Mouse (Mus musculus): Measurements from ENCODE around the gene Zfp94. TPM values are rescaled to one million over a fixed set of nuclear protein-coding genes. Genes with fewer than 3 reads are reported as not detected.
A peak's percentile ranks its signal among the peaks of the same experiment; 100 is the strongest.

Zfp94 gene
- polyA plus RNA-seq (2016; fragmentation: Nextera tagmentation; extraction: Ambion mirVana), result 13.7 and 15.5 TPM in 2 replicates

DNA sequence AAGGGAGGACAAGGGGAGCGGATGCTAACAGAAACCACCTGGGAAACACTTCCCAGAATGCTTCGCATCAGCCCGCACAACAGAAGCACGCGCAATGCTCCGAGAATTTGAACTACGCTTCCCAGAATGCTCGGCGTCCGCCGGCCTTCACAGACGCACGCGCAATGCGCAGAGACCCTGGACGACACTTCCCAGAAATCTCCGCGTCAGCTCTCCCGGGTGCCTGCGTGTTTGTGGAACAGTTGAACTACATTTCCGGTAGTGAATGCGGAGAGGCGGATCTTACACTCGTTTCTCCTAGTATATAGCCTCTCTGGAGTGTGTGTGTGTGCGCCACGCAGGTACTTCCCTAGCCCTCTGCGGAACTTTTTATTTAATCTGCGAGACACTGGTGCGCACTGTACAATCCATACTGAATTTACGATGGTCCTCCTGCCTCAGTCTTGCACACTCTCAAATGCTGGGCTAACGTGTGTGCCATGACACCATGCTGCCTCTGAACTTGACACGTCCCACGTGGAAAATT, at the start of gene Zfp94:
Zfp94 (minus strand) TSS at position 100 of the 526 bp plus-strand sequence.
- DNase-seq (ENCODE audit: low spot score), result peak; percentile 92
- WGBS, result 1% methylated on average over 33 of the region's 33 CpGs

DNA sequence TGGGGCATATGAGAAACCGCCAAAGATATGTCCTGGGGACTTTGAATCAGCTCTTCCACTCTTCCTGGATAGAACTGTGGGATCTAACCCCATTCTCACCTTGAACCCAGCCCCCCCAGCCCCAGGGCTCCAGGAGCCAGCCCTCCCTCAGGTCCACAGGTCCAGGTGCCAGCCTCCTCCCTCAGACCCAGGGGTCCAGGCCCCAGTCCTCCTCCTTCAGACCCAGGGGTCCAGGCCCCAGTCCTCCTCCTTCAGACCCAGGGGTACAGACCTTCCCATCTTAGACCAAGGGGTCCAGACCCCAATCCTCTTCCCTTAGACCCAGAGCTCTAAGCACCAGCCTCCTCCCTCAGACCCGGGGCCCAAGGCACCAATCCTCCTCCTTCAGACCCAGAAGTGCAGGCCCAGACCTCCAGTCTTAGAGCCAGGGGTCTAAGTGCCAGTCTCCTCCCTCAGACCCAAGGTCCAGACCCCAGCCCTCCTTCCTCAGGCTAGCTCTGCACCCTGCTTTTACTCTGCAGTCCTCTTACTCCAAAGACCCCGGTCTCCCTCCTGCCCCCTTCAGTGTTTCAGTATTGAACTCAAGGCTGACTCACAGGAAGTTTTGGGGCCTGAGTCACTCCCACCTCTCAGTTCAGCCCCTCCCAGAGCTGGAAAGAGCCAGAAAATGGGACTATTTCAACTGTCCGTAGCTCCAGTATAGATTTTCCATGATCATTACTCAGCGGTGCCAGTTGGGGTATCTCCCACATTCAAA, 49.0 kb upstream of the Zfp94 start:
- WGBS, result 84% methylated on average over 5 of the region's 5 CpGs
- H3K4me3 ChIP-seq, result no peak overlapping the region
- no peaks in the 10 kb centered on the region for H3K36me3 ChIP-seq
- DNase-seq (ENCODE audit: low spot score), result no peak
- H3K27ac ChIP-seq (replicated peaks), result peak overlapping the region; percentile 46; the same call in 1 of the 2 replicates
- H3K9me3 ChIP-seq (replicated peaks), result 0 out of 2 replicates have a peak, but pooled peaks cover 7% of the 10 kb centered on the region
- no peaks in the 10 kb centered on the region for H3K27me3 ChIP-seq (ENCODE audit: low read depth, poor library complexity, severe bottlenecking)
- H3K4me1 ChIP-seq, result no peaks in the 10 kb centered on the region; the same call in 1 of the 2 replicates

More for the DNA sequence above, at the start of gene Zfp94:
- H3K27me3 ChIP-seq (ENCODE audit: low read depth, poor library complexity, severe bottlenecking), result no peaks in the 10 kb centered on the region
- H3K9me3 ChIP-seq (replicated peaks), result no peaks in the 10 kb centered on the region
- peaks cover 11% of the 10 kb centered on the region for H3K36me3 ChIP-seq
- peak within 1 kb of the TSS; percentile 85 for H3K27ac ChIP-seq (replicated peaks)
- H3K4me3 ChIP-seq, result peak within 1 kb of the TSS; percentile 66
- peaks cover 13% of the 10 kb centered on the region for H3K4me1 ChIP-seq

DNA sequence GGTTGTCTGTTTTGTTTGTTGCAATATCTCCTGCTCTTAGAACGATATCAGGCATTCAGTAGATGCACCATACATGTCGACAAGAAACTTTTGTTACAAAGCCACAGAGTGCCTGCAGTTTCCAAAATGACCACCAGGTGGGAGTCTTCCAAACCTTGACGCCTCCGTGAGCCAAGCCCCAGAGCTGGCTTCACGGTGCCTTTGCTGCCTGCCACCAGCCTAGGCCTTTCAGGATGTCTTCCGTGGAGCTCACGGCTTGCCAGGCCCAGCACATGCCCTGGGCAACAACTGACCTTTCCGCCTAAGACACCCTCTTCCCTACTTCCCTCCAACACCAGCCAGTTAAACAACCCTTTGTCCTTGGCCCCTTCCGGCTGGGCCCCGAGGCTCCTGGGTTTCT, 48.4 kb upstream of the Zfp94 start:
- Histone ChIP-seq H3K36me3 (no peaks in the 10 kb centered on the region), H3K4me1 (no peaks in the 10 kb centered on the region; the same call in 1 of the 2 replicates), H3K27ac (replicated peaks) (peak overlapping the region; percentile 46; the same call in 1 of the 2 replicates), H3K27me3 (ENCODE audit: low read depth, poor library complexity, severe bottlenecking) (no peaks in the 10 kb centered on the region), H3K4me3 (no peak overlapping the region), H3K9me3 (replicated peaks) (0 out of 2 replicates have a peak, but pooled peaks cover 7% of the 10 kb centered on the region)
- 24% methylated on average over 10 of the region's 10 CpGs for WGBS
- peak; percentile 83 for DNase-seq (ENCODE audit: low spot score)

DNA sequence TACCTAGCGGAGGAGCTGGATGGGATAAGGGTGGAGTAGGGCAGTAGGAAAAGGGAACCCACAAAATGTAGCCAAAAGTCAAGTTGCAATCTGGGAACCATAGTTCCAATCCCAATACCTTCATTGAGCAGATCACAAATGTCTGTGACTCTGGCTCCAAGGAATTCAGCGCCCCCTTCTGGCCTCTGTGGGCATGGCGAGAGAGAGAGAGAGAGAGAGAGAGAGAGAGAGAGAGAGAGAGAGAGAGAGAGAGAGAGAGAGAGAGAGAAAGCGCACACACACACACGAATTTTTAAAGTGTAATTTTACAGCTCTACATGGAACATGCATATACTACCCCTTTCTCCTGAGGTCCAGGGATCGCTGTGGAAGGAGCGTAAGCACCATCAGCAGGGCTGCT, 46.8 kb upstream of the Zfp94 start:
- Histone ChIP-seq H3K4me1 (no peaks in the 10 kb centered on the region; the same call in 1 of the 2 replicates), H3K4me3 (no peak overlapping the region), H3K36me3 (no peaks in the 10 kb centered on the region), H3K9me3 (replicated peaks) (peaks cover 7% of the 10 kb centered on the region; the same call in 1 of the 2 replicates), H3K27me3 (ENCODE audit: low read depth, poor library complexity, severe bottlenecking) (no peaks in the 10 kb centered on the region), H3K27ac (replicated peaks) (no peak overlapping the region)
- 23% methylated on average over 7 of the region's 7 CpGs for WGBS
- DNase-seq (ENCODE audit: low spot score), result peak; percentile 36

DNA sequence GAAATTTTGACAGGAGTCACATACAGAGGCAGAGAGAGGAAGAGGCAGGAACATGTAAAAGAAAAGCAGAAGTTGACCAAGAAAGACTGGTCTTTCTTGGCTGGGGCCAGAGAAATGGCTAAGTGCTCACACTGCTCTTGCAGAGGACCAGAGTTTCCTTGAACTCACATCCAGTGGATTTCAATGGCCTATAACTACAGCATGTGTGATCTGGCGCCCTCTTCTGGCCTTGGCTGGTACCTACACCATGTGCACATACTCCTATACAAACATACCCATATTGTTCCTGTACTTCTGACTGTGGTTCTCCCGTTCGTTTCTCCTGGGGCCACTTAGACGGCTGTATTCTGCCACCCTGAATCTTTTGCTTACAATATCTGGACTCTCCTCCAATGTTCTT, 44.5 kb upstream of the Zfp94 start:
- H3K27me3 ChIP-seq (ENCODE audit: low read depth, poor library complexity, severe bottlenecking), result no peaks in the 10 kb centered on the region
- WGBS, result 66% methylated on average over 4 of the region's 4 CpGs

DNA sequence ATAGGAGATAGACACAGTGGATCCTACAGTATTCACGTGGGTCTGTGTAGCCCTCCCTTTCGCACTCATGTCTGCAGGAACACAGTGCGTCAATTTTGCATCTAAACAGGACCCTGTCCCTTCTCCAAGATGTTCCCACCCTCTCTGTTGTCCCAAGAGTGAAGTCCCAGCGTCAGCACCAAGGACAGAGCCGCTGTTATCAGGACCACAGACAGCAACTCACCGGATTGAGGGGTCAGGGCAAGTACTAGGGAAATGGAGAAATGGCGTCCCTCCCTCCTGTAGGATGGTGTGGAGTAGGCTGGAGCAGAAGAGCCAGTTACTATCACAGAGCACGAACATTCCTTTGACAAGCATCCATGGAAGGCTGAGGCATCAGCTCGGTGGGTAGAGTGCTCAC, 42.8 kb upstream of the Zfp94 start:
- WGBS, result 29% methylated on average over 9 of the region's 9 CpGs
- H3K36me3 ChIP-seq, result no peaks in the 10 kb centered on the region
- no peak for DNase-seq (ENCODE audit: low spot score)
- no peaks in the 10 kb centered on the region for H3K27me3 ChIP-seq (ENCODE audit: low read depth, poor library complexity, severe bottlenecking)
- H3K4me1 ChIP-seq, result no peaks in the 10 kb centered on the region
- H3K9me3 ChIP-seq (replicated peaks), result peaks cover 18% of the 10 kb centered on the region
- no peak overlapping the region for H3K4me3 ChIP-seq
- H3K27ac ChIP-seq (replicated peaks), result no peak overlapping the region

More for the DNA sequence above, 44.5 kb upstream of the Zfp94 start:
- no peak for DNase-seq (ENCODE audit: low spot score)
- H3K36me3 ChIP-seq, result no peaks in the 10 kb centered on the region
- no peaks in the 10 kb centered on the region; the same call in 1 of the 2 replicates for H3K4me1 ChIP-seq
- peaks cover 18% of the 10 kb centered on the region for H3K9me3 ChIP-seq (replicated peaks)
- H3K4me3 ChIP-seq, result no peak overlapping the region
- no peak overlapping the region for H3K27ac ChIP-seq (replicated peaks)

DNA sequence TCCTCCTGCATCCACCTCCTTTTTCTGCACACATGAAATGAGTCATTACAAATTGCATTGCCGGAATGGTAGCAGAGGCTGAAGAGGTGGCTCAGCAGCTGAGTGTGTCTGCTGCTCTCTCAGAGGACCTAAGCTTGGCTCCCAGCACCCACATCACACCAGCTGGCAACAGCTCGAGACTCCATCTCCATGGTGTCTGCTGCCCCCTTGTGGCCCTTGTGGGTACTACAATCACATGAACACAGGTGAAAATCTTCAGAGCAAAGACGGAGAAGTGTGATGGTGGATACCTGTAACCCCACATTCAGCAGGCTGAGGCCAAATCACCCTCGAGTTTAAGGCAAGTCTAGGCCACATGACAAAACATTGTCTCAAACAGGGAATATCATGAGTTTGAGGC, 41.4 kb upstream of the Zfp94 start:
- H3K27me3 ChIP-seq (ENCODE audit: low read depth, poor library complexity, severe bottlenecking), result no peaks in the 10 kb centered on the region
- H3K4me1 ChIP-seq, result no peaks in the 10 kb centered on the region
- DNase-seq (ENCODE audit: low spot score), result no peak
- no peak overlapping the region for H3K4me3 ChIP-seq
- H3K9me3 ChIP-seq (replicated peaks), result peaks cover 21% of the 10 kb centered on the region
- H3K27ac ChIP-seq (replicated peaks), result no peak overlapping the region
- 58% methylated on average over 4 of the region's 4 CpGs for WGBS
- no peaks in the 10 kb centered on the region for H3K36me3 ChIP-seq

DNA sequence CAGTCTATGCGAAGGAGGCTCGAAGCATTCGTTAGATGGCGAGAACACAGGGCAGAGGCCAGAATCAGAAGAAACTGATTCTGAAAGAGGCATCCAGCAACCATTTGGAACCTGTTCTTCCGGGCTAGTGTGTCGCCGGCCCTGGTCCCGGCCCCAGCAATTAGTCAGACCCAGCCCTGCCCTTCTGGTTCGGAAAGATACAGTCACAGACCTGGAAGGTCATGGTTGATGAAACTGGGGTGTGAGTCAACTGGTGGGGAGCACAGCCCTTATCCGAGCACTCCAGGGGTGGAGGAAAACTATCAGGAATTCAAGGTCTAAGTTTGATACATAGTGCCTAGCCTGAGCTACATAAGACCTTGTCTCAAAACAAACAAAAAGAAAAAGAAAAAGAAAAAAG, 39.6 kb upstream of the Zfp94 start:
- Histone ChIP-seq H3K4me1 (no peaks in the 10 kb centered on the region), H3K27ac (replicated peaks) (no peak overlapping the region), H3K27me3 (ENCODE audit: low read depth, poor library complexity, severe bottlenecking) (no peaks in the 10 kb centered on the region), H3K36me3 (no peaks in the 10 kb centered on the region), H3K4me3 (no peak overlapping the region), H3K9me3 (replicated peaks) (peaks cover 26% of the 10 kb centered on the region)
- WGBS, result 85% methylated on average over 10 of the region's 10 CpGs
- DNase-seq (ENCODE audit: low spot score), result no peak

DNA sequence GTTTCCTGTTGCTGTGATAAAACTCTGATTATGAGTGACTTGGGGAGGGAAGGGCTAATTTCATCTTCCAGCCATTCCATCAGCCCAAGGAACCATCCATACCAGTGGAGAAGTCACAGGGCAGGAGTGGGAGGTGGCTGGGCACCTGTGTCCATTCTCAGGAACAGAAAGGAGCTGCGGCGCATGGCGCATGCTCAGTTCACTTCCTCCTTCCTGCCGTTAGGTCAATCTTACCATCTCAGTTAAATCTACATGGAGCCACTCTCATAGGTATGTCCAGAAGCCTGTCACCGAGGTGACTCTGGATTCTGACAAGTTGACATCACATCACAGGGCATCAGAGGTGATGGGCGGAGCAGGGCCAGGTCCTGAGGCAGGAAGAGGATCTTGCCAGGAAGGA, 39.2 kb upstream of the Zfp94 start:
- no peak for DNase-seq (ENCODE audit: low spot score)
- no peak overlapping the region for H3K4me3 ChIP-seq
- no peaks in the 10 kb centered on the region for H3K27me3 ChIP-seq (ENCODE audit: low read depth, poor library complexity, severe bottlenecking)
- H3K4me1 ChIP-seq, result no peaks in the 10 kb centered on the region
- WGBS, result 85% methylated on average over 6 of the region's 6 CpGs
- no peak overlapping the region for H3K27ac ChIP-seq (replicated peaks)
- no peaks in the 10 kb centered on the region for H3K36me3 ChIP-seq
- H3K9me3 ChIP-seq (replicated peaks), result peaks cover 21% of the 10 kb centered on the region

DNA sequence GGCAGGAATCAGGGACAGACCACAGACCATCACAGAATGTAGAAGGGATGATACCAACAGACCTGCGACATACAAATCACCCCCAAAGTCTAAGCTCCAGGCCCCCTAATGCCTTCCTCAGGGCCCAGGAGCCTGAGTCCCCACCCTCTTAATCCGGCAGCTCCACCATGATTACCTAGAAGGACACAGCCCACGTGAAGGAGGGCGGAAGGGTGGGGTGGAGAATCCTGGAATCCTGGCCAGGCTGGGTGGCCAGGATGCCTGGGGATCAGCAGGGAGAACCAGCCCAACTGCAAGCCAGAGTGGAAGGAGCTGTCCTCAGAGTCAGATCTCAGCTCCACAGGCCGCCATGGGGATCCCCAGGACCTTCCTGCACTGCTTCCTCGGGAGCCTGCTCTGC, 32.4 kb upstream of the Zfp94 start, which contains the start of gene Lypd5:
Lypd5 (plus strand) TSS at position 301 of the 400 bp plus-strand sequence.
- no peak within 1 kb of the TSS for H3K4me3 ChIP-seq
- 0 out of 2 replicates have a peak, but pooled peaks cover 9% of the 10 kb centered on the region for H3K9me3 ChIP-seq (replicated peaks)
- no peaks in the 10 kb centered on the region for H3K27me3 ChIP-seq (ENCODE audit: low read depth, poor library complexity, severe bottlenecking)
- DNase-seq (ENCODE audit: low spot score), result no peak
- no peaks in the 10 kb centered on the region for H3K4me1 ChIP-seq
- no peak within 1 kb of the TSS for H3K27ac ChIP-seq (replicated peaks)
- no peaks in the 10 kb centered on the region for H3K36me3 ChIP-seq
- WGBS, result 48% methylated on average over 6 of the region's 6 CpGs

DNA sequence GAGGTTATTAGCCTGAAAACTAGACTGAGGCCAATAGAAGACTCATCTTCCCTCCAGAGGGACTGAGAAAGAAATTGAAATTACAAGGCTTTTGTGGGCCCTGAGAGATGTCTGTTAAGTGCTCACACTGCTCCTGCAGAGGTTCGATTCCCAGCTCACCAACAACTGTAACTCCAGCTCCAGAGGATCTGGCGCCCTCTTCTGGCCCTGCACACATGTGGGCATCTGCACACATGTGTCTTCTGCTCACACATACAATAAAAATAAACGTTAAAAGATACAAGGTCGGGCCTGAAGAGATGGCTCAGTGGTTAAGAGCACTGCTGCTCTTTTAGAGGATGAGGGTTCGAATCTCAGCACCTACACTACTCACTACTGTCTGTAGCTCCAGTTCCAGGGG, 30.0 kb upstream of the Zfp94 start:
- Histone ChIP-seq H3K4me3 (no peak overlapping the region), H3K36me3 (no peaks in the 10 kb centered on the region), H3K4me1 (no peaks in the 10 kb centered on the region), H3K9me3 (replicated peaks) (no peaks in the 10 kb centered on the region), H3K27ac (replicated peaks) (no peak overlapping the region), H3K27me3 (ENCODE audit: low read depth, poor library complexity, severe bottlenecking) (no peaks in the 10 kb centered on the region)
- DNase-seq (ENCODE audit: low spot score), result no peak
- 69% methylated on average over 5 of the region's 5 CpGs for WGBS

DNA sequence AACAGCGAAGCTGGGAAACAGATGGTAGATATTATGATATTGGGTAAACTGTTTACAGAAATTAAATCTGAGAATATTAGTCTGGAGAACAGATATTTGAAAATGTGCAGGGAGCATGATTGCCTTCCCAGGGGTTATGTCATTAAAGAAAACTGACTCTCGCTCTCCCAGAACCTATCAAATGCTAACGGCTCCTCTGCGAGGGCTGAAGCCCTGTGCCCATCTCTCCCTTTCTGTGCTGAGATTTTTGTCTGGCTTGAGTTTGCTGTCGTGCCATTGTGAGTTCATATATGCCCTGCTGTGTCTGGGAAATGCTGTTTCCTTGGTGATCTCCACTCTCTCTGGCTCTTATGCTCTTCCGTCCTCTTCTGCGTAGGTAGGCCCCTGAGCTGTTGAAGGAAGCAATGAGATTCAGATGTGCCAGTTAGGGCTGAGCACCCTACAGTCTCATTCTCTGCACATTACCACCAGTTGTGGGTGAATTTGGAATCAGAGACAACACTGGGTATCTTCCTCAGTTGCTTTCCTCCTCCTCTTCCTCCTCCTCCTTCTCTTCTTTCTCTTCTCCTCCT, 27.3 kb upstream of the Zfp94 start:
- no peaks in the 10 kb centered on the region for H3K36me3 ChIP-seq
- H3K27me3 ChIP-seq (ENCODE audit: low read depth, poor library complexity, severe bottlenecking), result no peaks in the 10 kb centered on the region
- no peak for DNase-seq (ENCODE audit: low spot score)
- H3K4me3 ChIP-seq, result no peak overlapping the region
- 82% methylated on average over 7 of the region's 7 CpGs for WGBS
- H3K27ac ChIP-seq (replicated peaks), result no peak overlapping the region
- no peaks in the 10 kb centered on the region for H3K4me1 ChIP-seq
- H3K9me3 ChIP-seq (replicated peaks), result no peaks in the 10 kb centered on the region; the same call in 1 of the 2 replicates

DNA sequence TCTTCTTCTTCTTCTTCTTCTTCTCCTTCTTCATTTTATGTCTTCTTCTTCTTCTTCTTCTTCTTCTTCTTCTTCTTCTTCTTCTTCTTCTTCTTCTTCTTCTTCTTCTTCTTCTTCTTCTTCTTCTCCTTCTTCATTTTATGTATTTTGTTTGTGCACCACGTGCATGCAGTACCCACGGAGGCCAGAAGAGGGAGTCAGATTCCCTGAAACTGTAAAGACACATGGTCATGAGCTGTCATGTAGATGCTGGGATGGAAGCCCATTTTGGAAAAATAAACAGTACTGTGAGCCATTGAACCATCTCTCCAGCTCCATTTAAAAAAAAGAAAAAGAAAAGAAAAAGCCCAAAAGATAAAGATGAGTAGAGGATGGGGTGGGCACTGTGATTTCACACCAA, 21.8 kb upstream of the Zfp94 start:
- no peaks in the 10 kb centered on the region for H3K4me1 ChIP-seq
- peaks cover 12% of the 10 kb centered on the region for H3K27me3 ChIP-seq (ENCODE audit: low read depth, poor library complexity, severe bottlenecking)
- no peak for DNase-seq (ENCODE audit: low spot score)
- no peaks in the 10 kb centered on the region for H3K36me3 ChIP-seq
- WGBS, result 49% methylated on average over 2 of the region's 2 CpGs
- no peak overlapping the region for H3K4me3 ChIP-seq
- H3K27ac ChIP-seq (replicated peaks), result no peak overlapping the region
- H3K9me3 ChIP-seq (replicated peaks), result peaks cover 2% of the 10 kb centered on the region; the same call in 1 of the 2 replicates

All from midbrain, embryonic 10.5 days (tissue).